Mouse (Mus musculus) heart, embryonic 16.5 days (tissue): ENCODE measurements at regions not wholly inside any gene's neighbourhood (a gene's known extent, or its start where the extent isn't known, plus 50 kb on each side); places are given as distances from the start of the nearest gene placed in this dataset.

Experiments used
- ATAC-seq: fragments of 200-750 bp; cut with Nextera tagmentation; replicated peaks from 2 replicates; pipeline ENCODE4 v1.8.0; 2017; ENCODE audit warnings: moderate number of reproducible peaks; ENCODE audit not compliant: insufficient read depth, low FRiP score; ENCODE audit errors: extremely low read depth
- H3K27ac ChIP-seq: fragments of 300-500 bp; sonication (generic); 2 replicates; pipeline ENCODE4 v1.5.1; 2014; ENCODE audit warnings: mild to moderate bottlenecking, low read length, control low read depth, moderate library complexity
- H3K27me3 ChIP-seq: fragments of 300-500 bp; sonication (generic); 2 replicates; pipeline ENCODE4 v1.6.1; 2014; ENCODE audit warnings: low read length, mixed read lengths; ENCODE audit not compliant: control insufficient read depth, insufficient read depth
- H3K36me3 ChIP-seq: fragments of 300-500 bp; sonication (generic); 2 replicates; pipeline ENCODE4 v1.6.1; 2014; ENCODE audit not compliant: control insufficient read depth, insufficient read depth
- H3K4me1 ChIP-seq: fragments of 300-500 bp; sonication (generic); 2 replicates; pipeline ENCODE4 v1.6.1; 2014; ENCODE audit warnings: low read length, mixed read lengths; ENCODE audit not compliant: control insufficient read depth, insufficient read depth
- H3K4me2 ChIP-seq: fragments of 300-500 bp; sonication (generic); 2 replicates; pipeline ENCODE4 v1.6.1; 2014; ENCODE audit warnings: low read depth, mild to moderate bottlenecking, control low read depth, low read length
- H3K4me3 ChIP-seq: fragments of 300-500 bp; sonication (generic); 2 replicates; pipeline ENCODE4 v1.5.1; 2014; ENCODE audit warnings: mild to moderate bottlenecking, control low read depth, low read length
- H3K9ac ChIP-seq: fragments of 300-500 bp; sonication (generic); 2 replicates; pipeline ENCODE4 v1.6.1; 2014; ENCODE audit warnings: low read length, control low read depth
- H3K9me3 ChIP-seq: fragments of 300-500 bp; sonication (generic); replicated peaks from 2 replicates; pipeline ENCODE4 v1.6.1; 2016; ENCODE audit warnings: low read length; ENCODE audit not compliant: control insufficient read depth
- WGBS: fragments of 180-500 bp; shearing (Covaris S2); extraction: QIAGEN DNeasy Blood & Tissue Kit; methylation state at CpG from one replicate; pipeline ENCODE4 v1.1.7; 2014; 5-methylcytosine and 5-hydroxymethylcytosine counted together

- WGBS = 77% methylated on average over 9 of the region's 9 CpGs
- no peaks in the 10 kb centered on the region for H3K36me3 ChIP-seq
- H3K4me1 ChIP-seq = peaks cover 9% of the 10 kb centered on the region
- H3K9ac ChIP-seq = no peak overlapping the region
- H3K4me2 ChIP-seq = no peak overlapping the region
- H3K4me3 ChIP-seq = no peak overlapping the region
- no peak overlapping the region for H3K27ac ChIP-seq
- no peaks in the 10 kb centered on the region for H3K9me3 ChIP-seq
- ATAC-seq = no peak
- H3K27me3 ChIP-seq = no peaks in the 10 kb centered on the region
These were observed 91.3 kb downstream of the Cd83 start for GRCm38 (mm10) chr13:43875895-43876294.

DNA sequence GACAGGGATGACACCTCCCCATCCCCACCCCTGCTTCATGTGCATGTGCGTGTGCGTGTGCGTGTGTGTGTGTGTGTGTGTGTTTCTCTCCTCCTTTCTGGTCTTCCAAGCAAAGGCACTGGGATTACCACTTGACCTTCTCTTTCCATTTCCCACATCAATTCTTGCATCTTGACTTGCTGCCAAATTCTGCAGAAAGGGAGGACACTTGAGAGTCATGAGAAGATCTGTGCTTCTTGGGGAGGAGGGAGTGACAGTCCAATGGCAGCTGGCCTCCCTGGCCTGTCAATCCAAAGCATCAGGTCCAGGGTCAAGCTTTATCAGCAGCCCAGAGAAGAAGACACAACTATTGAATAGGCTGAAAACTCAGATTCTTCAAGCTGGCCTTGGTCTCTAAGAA lies 102.7 kb downstream of the Cd83 start:
- no peak overlapping the region for H3K4me2 ChIP-seq
- WGBS = 96% methylated on average over 3 of the region's 3 CpGs
- H3K36me3 ChIP-seq = 0 out of 2 replicates have a peak, but pooled peaks cover 2% of the 10 kb centered on the region
- ATAC-seq = no peak
- no peak overlapping the region for H3K9ac ChIP-seq
- no peak overlapping the region for H3K4me3 ChIP-seq
- no peaks in the 10 kb centered on the region for H3K27me3 ChIP-seq
- H3K9me3 ChIP-seq = peaks cover 12% of the 10 kb centered on the region
- H3K4me1 ChIP-seq = no peaks in the 10 kb centered on the region
- H3K27ac ChIP-seq = no peak overlapping the region

GRCm38 (mm10) chr13:43891928-43892327 lies 107.4 kb downstream of the Cd83 start:
- H3K27ac ChIP-seq = no peak overlapping the region
- H3K4me1 ChIP-seq = no peaks in the 10 kb centered on the region
- ATAC-seq = no peak
- no peaks in the 10 kb centered on the region for H3K27me3 ChIP-seq
- H3K9ac ChIP-seq = no peak overlapping the region
- H3K4me2 ChIP-seq = no peak overlapping the region
- H3K4me3 ChIP-seq = no peak overlapping the region
- 87% methylated on average over 3 of the region's 3 CpGs for WGBS
- H3K36me3 ChIP-seq = 0 out of 2 replicates have a peak, but pooled peaks cover 2% of the 10 kb centered on the region
- H3K9me3 ChIP-seq = peaks cover 12% of the 10 kb centered on the region

DNA sequence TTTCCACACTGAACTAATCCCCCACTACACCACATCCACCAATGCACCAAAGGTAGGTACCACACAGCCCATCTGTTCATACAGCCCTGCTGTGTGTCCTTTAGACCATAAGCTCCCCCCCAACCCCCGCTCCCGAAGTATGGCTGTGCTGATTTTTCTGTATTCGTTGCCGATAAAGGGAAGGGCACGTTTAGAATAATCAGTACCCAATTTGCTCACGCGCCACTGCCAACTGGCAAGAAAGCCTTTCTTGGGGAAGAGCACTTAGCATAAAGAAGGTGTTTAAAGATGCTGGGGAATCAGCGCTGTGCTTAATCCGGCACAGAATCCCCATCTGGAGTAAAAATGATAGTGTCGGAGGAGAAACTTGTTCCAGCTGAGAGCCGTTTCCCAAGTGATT lies 111.4 kb downstream of the Cd83 start:
- Histone ChIP-seq H3K9me3 (peaks cover 1% of the 10 kb centered on the region; the same call in 1 of the 2 replicates), H3K36me3 (no peaks in the 10 kb centered on the region), H3K4me2 (no peak overlapping the region), H3K27ac (no peak overlapping the region), H3K4me1 (no peaks in the 10 kb centered on the region), H3K27me3 (no peaks in the 10 kb centered on the region), H3K4me3 (no peak overlapping the region), H3K9ac (no peak overlapping the region)
- 77% methylated on average over 11 of the region's 11 CpGs for WGBS
- ATAC-seq = no peak

- Histone ChIP-seq H3K27ac (no peak overlapping the region), H3K27me3 (no peaks in the 10 kb centered on the region), H3K9me3 (no peaks in the 10 kb centered on the region), H3K4me1 (no peaks in the 10 kb centered on the region), H3K9ac (no peak overlapping the region), H3K36me3 (no peaks in the 10 kb centered on the region), H3K4me2 (no peak overlapping the region), H3K4me3 (no peak overlapping the region)
- ATAC-seq = no peak
- WGBS = 82% methylated on average over 8 of the region's 8 CpGs
These were observed 112.5 kb downstream of the Cd83 start for GRCm38 (mm10) chr13:43897046-43897445.

DNA sequence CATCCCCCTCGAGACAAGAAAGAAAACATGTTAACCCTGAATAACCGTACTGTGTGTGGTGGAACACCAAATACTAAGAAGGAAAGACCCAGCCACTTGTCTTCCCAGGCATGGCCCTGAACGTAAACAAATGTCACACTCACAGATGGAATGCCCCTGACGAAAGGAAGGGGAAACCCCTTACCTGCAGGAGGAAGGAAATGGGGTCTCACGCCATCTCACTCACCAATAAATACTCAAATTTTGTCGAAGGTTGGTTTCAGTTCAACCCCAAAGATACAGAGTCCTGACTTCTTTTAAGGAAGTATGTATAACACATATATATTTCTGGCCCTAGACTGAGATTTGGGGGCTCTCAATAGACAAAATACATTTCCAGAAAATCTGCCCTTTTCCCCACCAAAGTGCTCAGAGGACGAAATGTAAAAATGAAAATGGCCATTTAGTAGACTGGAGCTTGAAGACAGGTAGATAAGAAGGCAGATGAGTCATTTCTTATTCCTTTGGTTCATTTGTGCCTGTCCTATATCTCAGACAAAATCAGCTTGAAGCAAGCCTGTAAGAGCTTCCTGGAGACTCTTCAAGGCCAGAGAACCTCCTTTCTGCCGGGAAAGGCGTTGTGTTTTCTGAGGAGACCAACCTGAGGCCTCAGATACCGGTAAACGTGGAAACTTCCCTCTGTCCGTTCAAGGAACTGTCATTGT lies 114.1 kb downstream of the Cd83 start:
- H3K27me3 ChIP-seq = no peaks in the 10 kb centered on the region
- no peak overlapping the region for H3K4me3 ChIP-seq
- no peak overlapping the region for H3K9ac ChIP-seq
- no peaks in the 10 kb centered on the region for H3K9me3 ChIP-seq
- H3K27ac ChIP-seq = no peak overlapping the region
- H3K4me1 ChIP-seq = peaks cover 7% of the 10 kb centered on the region; the same call in 1 of the 2 replicates
- 70% methylated on average over 12 of the region's 12 CpGs for WGBS
- H3K36me3 ChIP-seq = no peaks in the 10 kb centered on the region
- H3K4me2 ChIP-seq = no peak overlapping the region
- ATAC-seq = no peak

GRCm38 (mm10) chr13:43900115-43900514 lies 115.5 kb downstream of the Cd83 start:
- Histone ChIP-seq H3K4me3 (no peak overlapping the region), H3K36me3 (no peaks in the 10 kb centered on the region), H3K9me3 (no peaks in the 10 kb centered on the region), H3K27ac (no peak overlapping the region), H3K4me1 (peaks cover 7% of the 10 kb centered on the region; the same call in 1 of the 2 replicates), H3K9ac (no peak overlapping the region), H3K4me2 (no peak overlapping the region), H3K27me3 (no peaks in the 10 kb centered on the region)
- WGBS = 84% methylated on average over 2 of the region's 2 CpGs
- ATAC-seq = no peak

- no peaks in the 10 kb centered on the region for H3K27me3 ChIP-seq
- H3K9me3 ChIP-seq = no peaks in the 10 kb centered on the region
- 0 out of 2 replicates have a peak, but pooled peaks have one; percentile 18 for ATAC-seq
- no peaks in the 10 kb centered on the region for H3K36me3 ChIP-seq
- no peak overlapping the region for H3K27ac ChIP-seq
- 49% methylated on average over 7 of the region's 7 CpGs for WGBS
- no peak overlapping the region for H3K4me3 ChIP-seq
- no peak overlapping the region for H3K9ac ChIP-seq
- no peak overlapping the region for H3K4me2 ChIP-seq
- peaks cover 7% of the 10 kb centered on the region; the same call in 1 of the 2 replicates for H3K4me1 ChIP-seq
These were observed 116.2 kb downstream of the Cd83 start for GRCm38 (mm10) chr13:43900758-43901157.

DNA sequence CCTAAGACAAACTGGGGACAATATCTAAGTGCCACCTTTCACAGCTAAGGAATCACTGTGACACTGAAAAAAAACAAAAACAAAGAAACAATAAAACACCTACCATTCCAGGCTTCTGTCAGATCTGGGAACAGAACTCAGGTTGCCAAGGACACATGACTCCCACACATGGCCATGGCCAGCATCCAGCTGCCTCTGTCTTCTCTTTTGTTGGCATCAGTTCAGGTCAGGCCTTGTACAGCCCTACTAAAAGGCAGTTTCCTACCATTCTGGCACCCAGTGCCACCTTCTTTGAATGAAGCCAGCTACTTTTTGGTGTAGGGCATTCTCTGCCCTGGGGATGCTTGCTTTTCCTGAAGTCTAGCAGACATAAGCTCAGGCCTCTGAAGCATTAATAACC lies 118.8 kb downstream of the Cd83 start:
- no peak overlapping the region for H3K27ac ChIP-seq
- H3K27me3 ChIP-seq = no peaks in the 10 kb centered on the region
- H3K9me3 ChIP-seq = no peaks in the 10 kb centered on the region
- no peak overlapping the region for H3K4me2 ChIP-seq
- H3K4me3 ChIP-seq = no peak overlapping the region
- no peak for ATAC-seq
- peaks cover 21% of the 10 kb centered on the region for H3K4me1 ChIP-seq
- H3K36me3 ChIP-seq = no peaks in the 10 kb centered on the region
- H3K9ac ChIP-seq = no peak overlapping the region
